Mouse (Mus musculus) intestine, embryonic 14.5 days (tissue): Measurements from ENCODE around the gene Dusp7. TPM values are rescaled to one million over a fixed set of nuclear protein-coding genes. Genes with fewer than 3 reads are reported as not detected.
A peak's percentile ranks its signal among the peaks of the same experiment; 100 is the strongest.

Source experiments
- ATAC-seq: fragments of 200-750 bp; cut with Nextera tagmentation; replicated peaks from 2 replicates; pipeline ENCODE4 v1.8.0; 2017; ENCODE audit warnings: low read depth, moderate number of reproducible peaks, moderate TSS enrichment, moderate library complexity; ENCODE audit not compliant: low FRiP score, low TSS enrichment
- DNase-seq: peaks from one replicate; pipeline ENCODE4 v3.0.0-alpha.2; 2018; ENCODE audit warnings: low spot score
- H3K27ac ChIP-seq: fragments of 300-500 bp; sonication (generic); 2 replicates; pipeline ENCODE4 v1.5.1; 2014; ENCODE audit warnings: low read depth, mild to moderate bottlenecking, control low read depth
- H3K27me3 ChIP-seq: fragments of 300-500 bp; sonication (generic); replicated peaks from 2 replicates; pipeline ENCODE4 v1.6.1; 2014; ENCODE audit warnings: low read length, control low read depth; ENCODE audit not compliant: control insufficient read depth, insufficient read depth
- H3K36me3 ChIP-seq: fragments of 300-500 bp; sonication (generic); 2 replicates; pipeline ENCODE4 v1.6.1; 2014; ENCODE audit warnings: low read length, control low read depth; ENCODE audit not compliant: control insufficient read depth, insufficient read depth
- H3K4me1 ChIP-seq: fragments of 300-500 bp; sonication (generic); replicated peaks from 2 replicates; pipeline ENCODE4 v1.6.1; 2014; ENCODE audit warnings: low read length, control low read depth, mixed read lengths; ENCODE audit not compliant: control insufficient read depth, insufficient read depth
- H3K4me2 ChIP-seq: fragments of 300-500 bp; sonication (generic); 2 replicates; pipeline ENCODE4 v1.6.1; 2014; ENCODE audit warnings: low read length
- H3K4me3 ChIP-seq: fragments of 300-500 bp; sonication (generic); 2 replicates; pipeline ENCODE4 v1.5.1; 2014; ENCODE audit warnings: low read depth, low read length, control low read depth, mixed read lengths
- H3K9ac ChIP-seq: fragments of 300-500 bp; sonication (generic); 2 replicates; pipeline ENCODE4 v1.6.1; 2014; ENCODE audit warnings: mild to moderate bottlenecking, low read length
- H3K9me3 ChIP-seq: fragments of 300-500 bp; sonication (generic); 2 replicates; pipeline ENCODE4 v1.6.1; 2016; ENCODE audit warnings: low read length, control low read depth; ENCODE audit not compliant: control insufficient read depth
- WGBS: fragments of 180-500 bp; shearing (Covaris S2); extraction: QIAGEN DNeasy Blood & Tissue Kit; methylation state at CpG from one replicate; pipeline ENCODE4 v1.1.7; 2014; 5-methylcytosine and 5-hydroxymethylcytosine counted together
- polyA plus RNA-seq: library from polyadenylated mRNA; unstranded; fragments of >200 nt; fragmentation: Nextera tagmentation; extraction: Ambion mirVana; gene quantifications from 2 replicates; pipeline ENCODE4 v1.2.1, GENCODE M21; 2014

Gene Dusp7
- polyA plus RNA-seq, 1 experiment from 2014 or later: 19.8 TPM

DNA sequence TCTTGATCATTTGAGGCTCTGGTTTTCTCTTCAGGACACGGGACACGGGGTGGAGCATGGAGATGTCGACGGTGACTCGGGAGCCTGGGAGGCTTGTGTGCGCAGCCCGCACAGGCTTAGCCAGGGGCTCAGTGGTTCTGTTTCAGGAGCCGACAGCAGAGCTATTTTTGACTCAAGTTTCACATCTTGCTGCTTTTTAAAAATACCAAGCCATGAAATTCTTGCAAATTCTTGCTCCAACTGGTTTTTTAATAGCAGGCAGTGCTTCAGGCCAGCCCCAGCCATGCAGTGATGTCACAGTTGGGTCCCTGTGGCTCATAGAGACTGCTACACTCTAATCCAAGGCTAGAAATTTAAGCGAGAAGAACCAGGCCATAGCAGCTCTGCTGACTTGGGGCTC lies 30.8 kb upstream of the Dusp7 start:
- Histone ChIP-seq H3K4me3 (no peak overlapping the region), H3K36me3 (no peaks in the 10 kb centered on the region), H3K4me2 (no peak overlapping the region), H3K4me1 (peaks cover 42% of the 10 kb centered on the region), H3K9ac (peak overlapping the region; percentile 13; the same call in 1 of the 2 replicates), H3K27ac (peak overlapping the region; percentile 48), H3K27me3 (no peaks in the 10 kb centered on the region), H3K9me3 (no peaks in the 10 kb centered on the region)
- DNase-seq (no peak), ATAC-seq (no peak)
- 72% methylated on average over 9 of the region's 9 CpGs for WGBS

DNA sequence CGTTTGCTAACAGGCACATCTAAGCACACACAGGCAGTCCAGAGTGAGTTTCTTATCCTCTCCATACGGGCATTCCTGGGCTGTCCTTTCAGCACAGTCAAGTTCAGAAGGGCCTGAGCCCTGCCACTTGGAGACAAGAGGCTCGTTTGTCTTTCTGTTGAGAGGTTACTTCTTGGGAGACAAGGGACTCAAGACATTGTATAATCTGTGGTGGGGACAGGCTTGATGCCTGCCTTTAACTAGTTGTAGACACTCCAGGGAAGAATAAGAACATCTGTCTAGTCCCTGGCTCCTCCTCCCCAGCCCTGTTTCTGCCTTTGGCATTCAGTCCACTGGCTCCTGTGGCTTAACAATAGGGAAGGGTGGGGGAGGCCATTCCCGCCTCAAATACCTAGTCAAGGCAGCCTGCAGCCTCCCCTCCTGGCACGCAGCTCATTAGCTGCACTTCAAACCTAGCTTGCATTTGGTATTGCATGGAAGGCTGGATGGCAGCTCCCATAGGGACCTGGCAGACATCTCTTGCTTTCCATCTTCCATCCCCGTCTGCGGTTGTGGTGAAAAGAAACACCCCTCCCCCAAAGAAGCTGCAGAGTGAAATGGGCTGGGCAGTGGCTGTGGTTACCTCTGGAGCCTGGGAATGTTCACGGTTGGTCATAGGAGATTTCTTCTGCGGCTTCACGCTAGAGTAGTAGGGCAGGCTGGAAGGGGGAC lies 29.8 kb upstream of the Dusp7 start:
- Histone ChIP-seq H3K27me3 (no peaks in the 10 kb centered on the region), H3K27ac (peak overlapping the region; percentile 48), H3K4me2 (no peak overlapping the region), H3K36me3 (no peaks in the 10 kb centered on the region), H3K4me3 (no peak overlapping the region), H3K9me3 (no peaks in the 10 kb centered on the region), H3K9ac (no peak overlapping the region), H3K4me1 (peaks cover 42% of the 10 kb centered on the region)
- WGBS: 22% methylated on average over 10 of the region's 10 CpGs
- DNase-seq: no peak
- no peak for ATAC-seq

DNA sequence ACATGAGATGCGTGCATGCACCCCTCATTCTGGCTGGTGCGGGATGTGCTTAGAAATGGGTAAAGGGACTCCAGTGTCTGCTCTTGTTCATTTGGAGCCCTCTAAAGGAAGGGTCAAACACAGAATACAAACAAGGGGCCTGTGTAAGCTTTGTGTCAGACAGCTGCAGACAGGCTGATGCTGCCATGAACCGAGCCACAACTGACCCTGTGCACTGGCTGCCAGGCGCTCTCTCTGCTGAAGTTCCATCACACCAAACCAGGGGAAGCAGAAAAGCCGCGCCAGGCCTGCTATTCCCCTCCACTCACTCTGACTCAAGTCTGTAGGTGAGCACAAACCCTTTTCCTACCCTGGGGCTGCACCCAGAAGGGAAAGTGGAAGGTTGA lies 29.3 kb upstream of the Dusp7 start:
- Histone ChIP-seq H3K27me3 (no peaks in the 10 kb centered on the region), H3K4me1 (peaks cover 42% of the 10 kb centered on the region), H3K9me3 (no peaks in the 10 kb centered on the region), H3K4me3 (no peak overlapping the region), H3K9ac (no peak overlapping the region), H3K36me3 (no peaks in the 10 kb centered on the region), H3K4me2 (no peak overlapping the region), H3K27ac (peak overlapping the region; percentile 48; the same call in 1 of the 2 replicates)
- WGBS: 37% methylated on average over 6 of the region's 6 CpGs
- no peak for ATAC-seq
- DNase-seq: no peak

DNA sequence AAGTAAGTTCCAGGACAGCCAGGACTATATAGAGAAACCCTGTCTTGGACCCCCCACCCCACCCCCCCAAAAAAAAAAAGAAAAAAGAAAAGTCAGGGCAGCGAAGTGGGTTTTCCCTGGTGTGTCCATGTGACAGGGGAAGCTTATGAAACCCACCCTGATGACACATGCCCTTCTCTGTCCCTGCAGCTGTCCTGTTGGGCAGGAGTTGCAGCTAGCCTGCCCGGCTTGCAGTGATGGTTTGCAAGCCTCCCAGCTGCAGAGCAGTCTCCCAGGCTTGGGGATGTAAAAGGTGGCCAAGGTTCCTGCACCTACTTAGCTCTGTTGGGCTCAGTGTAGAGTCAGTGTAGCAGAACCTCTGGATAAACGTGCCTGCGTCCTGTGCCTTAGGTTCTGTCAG lies 28.7 kb upstream of the Dusp7 start:
- Histone ChIP-seq H3K4me2 (no peak overlapping the region), H3K36me3 (no peaks in the 10 kb centered on the region), H3K27ac (peak overlapping the region; percentile 80; the same call in 1 of the 2 replicates), H3K4me3 (no peak overlapping the region), H3K27me3 (no peaks in the 10 kb centered on the region), H3K9ac (no peak overlapping the region), H3K9me3 (no peaks in the 10 kb centered on the region), H3K4me1 (peaks cover 45% of the 10 kb centered on the region)
- DNase-seq: no peak
- 89% methylated on average over 4 of the region's 4 CpGs for WGBS
- no peak for ATAC-seq

DNA sequence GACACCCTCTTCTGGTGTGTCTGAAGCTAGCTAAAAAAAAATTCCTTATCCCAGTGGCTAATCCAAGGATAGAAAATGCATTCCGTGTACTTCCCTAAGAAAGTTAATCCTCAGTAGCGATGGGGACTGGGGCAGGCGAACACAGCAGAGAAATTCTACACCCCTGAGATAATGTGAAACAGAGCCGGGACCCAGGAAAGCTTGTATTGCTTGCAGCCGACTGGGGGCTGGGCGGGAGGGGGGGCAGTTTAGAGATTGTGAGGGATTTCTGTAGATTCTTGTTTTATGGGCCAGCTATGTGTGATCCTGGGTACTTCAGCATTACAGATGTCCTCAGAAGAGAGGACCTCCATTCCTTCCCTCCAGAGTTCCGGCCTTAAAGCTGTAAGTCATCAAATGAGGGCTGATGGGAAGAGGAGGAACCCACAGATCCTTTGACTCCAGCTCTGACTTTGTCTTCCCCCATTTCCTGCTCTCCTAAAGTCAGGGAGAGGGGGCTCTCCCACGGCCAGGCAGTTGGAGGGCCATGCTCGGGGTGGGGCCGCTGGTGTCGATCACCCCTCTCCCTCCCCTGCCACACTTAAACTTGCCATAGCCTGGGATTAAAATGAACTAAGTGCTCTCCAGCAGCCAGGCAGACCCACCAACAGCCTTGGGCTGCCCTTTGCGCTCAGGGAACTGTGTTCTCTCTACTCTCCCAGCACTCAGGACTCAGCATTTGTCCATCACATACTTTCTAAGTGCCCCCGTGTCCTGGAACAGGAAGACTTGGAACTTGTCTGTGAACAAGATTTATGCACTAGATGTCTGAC lies 27.7 kb upstream of the Dusp7 start:
- Histone ChIP-seq H3K9ac (0 out of 2 replicates have a peak overlapping the region, but pooled peaks have one; percentile 16), H3K4me3 (no peak overlapping the region), H3K27me3 (no peaks in the 10 kb centered on the region), H3K9me3 (no peaks in the 10 kb centered on the region), H3K4me1 (peaks cover 55% of the 10 kb centered on the region), H3K36me3 (no peaks in the 10 kb centered on the region), H3K27ac (peak overlapping the region; percentile 80), H3K4me2 (peak overlapping the region; percentile 15; the same call in 1 of the 2 replicates)
- 40% methylated on average over 13 of the region's 13 CpGs for WGBS
- ATAC-seq: no peak
- no peak for DNase-seq

DNA sequence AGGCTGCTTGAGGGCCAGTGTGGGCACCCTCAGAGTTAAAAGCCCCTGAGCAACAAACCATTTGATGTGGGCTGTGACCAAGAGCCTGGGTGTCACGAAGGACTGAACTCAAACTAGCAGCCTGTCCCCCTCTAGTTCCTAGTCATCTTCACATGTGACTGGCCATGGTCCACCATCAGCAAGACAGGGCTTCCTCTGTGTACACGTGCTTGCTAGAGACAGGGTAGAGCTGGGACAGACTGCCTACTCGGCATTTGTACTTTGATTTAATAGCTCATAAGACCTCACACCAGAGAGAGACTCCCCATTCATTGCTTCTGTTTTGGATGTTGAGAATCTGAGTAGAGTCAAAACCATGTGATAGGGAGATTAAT lies 27.1 kb upstream of the Dusp7 start:
- no peak for ATAC-seq
- Histone ChIP-seq H3K4me1 (peaks cover 55% of the 10 kb centered on the region), H3K4me2 (no peak overlapping the region), H3K36me3 (no peaks in the 10 kb centered on the region), H3K9ac (0 out of 2 replicates have a peak overlapping the region, but pooled peaks have one; percentile 16), H3K27ac (peak overlapping the region; percentile 80), H3K4me3 (no peak overlapping the region), H3K9me3 (no peaks in the 10 kb centered on the region), H3K27me3 (no peaks in the 10 kb centered on the region)
- WGBS: 46% methylated on average over 3 of the region's 3 CpGs
- DNase-seq: no peak

DNA sequence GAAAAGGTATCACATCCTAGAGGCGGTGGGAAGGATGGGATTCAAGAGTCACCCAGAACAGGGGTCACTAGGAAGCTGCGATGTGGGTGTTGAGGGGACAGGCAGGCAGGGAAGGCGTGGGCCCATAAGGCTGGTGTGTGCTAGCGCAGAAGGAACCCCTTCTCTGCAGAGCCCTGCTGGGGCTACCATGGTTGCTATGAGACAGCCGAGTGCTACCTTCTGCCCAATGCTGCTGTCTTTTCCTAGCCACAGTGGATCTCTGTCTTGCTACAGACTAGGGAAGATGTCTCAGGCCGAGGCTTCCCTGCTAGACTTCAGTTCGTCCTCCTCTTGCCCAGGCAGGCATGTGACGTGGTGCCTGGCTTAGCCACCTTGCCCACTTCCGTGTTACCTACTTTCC lies 25.9 kb upstream of the Dusp7 start:
- H3K4me2 ChIP-seq: no peak overlapping the region
- H3K9me3 ChIP-seq: no peaks in the 10 kb centered on the region
- H3K4me1 ChIP-seq: peaks cover 55% of the 10 kb centered on the region
- WGBS: 91% methylated on average over 9 of the region's 9 CpGs
- H3K27me3 ChIP-seq: no peaks in the 10 kb centered on the region
- DNase-seq (no peak), ATAC-seq (no peak)
- H3K27ac ChIP-seq: no peak overlapping the region
- no peaks in the 10 kb centered on the region for H3K36me3 ChIP-seq
- no peak overlapping the region for H3K9ac ChIP-seq
- H3K4me3 ChIP-seq: no peak overlapping the region

DNA sequence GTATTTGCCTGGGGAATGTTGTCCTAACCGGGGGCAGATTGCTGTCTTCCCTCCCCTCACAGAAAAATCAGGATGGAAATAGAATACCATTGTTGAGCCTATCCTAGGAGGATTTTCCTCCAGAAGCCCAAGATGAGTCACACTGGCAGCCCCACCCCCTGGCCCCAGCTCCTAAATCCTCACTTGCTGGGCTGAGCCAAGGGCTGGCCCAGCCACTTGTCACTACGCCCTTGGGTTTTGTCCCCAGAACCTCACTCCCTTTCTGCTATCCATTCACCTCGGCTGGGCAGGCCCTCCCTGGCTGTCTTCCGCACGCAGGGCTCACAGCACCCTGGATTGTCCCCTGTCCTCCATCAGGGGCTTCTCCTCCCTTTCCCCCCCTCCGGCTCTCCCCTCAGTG lies 23.3 kb upstream of the Dusp7 start:
- Histone ChIP-seq H3K9me3 (no peaks in the 10 kb centered on the region), H3K27ac (no peak overlapping the region), H3K9ac (no peak overlapping the region), H3K4me3 (no peak overlapping the region), H3K4me1 (peaks cover 30% of the 10 kb centered on the region), H3K4me2 (no peak overlapping the region), H3K36me3 (no peaks in the 10 kb centered on the region), H3K27me3 (no peaks in the 10 kb centered on the region)
- 43% methylated on average over 6 of the region's 6 CpGs for WGBS
- no peak for DNase-seq
- ATAC-seq: no peak
